Mouse (Mus musculus) cerebellum, adult 9-11 months (tissue): ENCODE measurements around the gene Mocs3.

Experiments used
- DNase-seq: peaks from one replicate; pipeline ENCODE4 v3.0.0; 2022

Mocs3 gene

GRCm38 (mm10) chr2:168243278-168243677 lies 12.9 kb downstream of the Mocs3 start:
- no peak for DNase-seq

GRCm38 (mm10) chr2:168245571-168245970 lies 15.1 kb downstream of the Mocs3 start:
- no peak for DNase-seq

DNA sequence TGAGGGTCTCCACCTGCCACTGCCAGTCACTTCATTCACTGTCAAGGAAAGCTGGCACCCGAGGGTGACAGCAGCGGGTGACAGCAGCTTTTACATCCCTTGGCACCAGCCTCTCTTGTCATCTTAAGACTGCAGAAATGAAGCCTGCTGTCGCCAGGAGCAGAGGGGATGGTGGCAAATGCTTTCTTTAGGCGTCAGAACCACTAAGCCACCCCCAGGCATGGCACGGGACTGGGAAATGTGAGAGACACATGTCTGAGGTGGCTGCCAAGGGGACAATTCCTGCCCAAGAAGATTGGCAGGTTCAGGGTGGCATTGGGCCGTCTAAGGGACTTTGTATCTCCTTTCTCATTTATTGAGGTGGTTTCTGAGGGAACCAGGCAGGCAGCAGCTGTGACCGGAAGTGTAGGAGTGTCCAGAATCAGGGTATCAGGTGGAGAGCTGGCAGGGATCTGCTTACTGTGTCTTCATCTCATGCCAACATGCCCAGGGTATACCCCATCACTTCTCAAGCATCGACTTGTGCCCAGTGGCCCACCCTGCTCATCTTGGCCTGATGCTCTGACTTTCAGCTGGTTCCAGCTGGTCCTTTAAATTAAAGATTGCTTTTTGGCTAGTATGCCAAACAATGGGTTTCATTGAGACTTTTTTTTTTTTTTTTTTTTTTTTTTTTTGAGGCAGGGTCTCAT lies 17.9 kb downstream of the Mocs3 start:
- no peak for DNase-seq

- DNase-seq, result no peak
Observed at GRCm38 (mm10) chr2:168248856-168249245, 18.4 kb downstream of the Mocs3 start.

DNA sequence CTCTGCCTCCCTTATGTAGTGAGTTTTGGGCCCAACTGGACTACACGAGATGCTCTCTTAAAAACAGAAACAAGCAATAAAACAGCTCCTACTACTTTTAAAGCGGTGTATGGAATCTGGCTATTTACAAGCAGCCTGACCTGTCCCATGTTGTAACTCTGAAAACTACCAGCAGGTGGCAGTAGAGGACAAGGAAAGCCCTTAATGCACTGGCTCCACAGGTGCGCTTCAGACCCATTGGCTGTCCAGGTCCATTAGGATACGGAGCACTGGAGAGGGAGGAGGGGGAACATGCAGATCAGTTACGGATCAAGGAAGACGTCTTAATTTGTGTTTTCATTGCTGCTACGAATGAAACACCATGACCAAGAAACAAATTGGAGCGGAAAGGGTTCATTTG lies 19.8 kb downstream of the Mocs3 start:
- peak; percentile 72 for DNase-seq

DNA sequence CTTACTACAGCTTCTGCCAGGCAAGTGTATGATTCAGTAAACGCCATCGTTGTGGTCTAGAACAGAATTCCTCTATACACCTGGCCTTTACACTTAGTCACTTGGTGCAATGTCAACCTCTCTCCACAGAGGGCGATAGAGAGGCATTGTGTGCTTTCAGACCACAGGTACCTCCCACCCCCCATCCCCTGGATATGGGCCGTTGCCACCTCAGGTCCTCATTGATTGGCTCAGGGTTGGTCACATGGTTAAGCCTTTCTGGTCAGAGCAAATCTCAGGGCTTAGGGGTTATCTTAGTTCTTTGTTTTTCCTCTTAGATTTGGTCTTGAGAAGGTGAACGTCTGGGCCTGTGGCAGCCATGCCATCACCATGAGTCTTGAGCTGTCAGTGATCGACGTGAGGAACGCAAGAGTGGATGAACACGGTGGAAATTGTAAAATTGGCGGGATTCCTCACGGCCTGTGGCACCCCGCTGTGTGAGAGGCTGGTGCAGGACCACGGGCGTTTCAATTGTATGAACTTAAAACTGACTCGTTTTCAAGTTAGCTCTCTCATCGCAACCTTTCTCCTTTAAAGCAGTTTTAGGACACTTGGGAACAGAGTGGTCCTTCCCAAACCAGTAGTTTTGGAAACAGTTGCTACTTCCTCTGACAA lies 22.3 kb downstream of the Mocs3 start:
- DNase-seq, result no peak

- no peak for DNase-seq
Observed at GRCm38 (mm10) chr2:168253822-168254221, 23.4 kb downstream of the Mocs3 start.

DNA sequence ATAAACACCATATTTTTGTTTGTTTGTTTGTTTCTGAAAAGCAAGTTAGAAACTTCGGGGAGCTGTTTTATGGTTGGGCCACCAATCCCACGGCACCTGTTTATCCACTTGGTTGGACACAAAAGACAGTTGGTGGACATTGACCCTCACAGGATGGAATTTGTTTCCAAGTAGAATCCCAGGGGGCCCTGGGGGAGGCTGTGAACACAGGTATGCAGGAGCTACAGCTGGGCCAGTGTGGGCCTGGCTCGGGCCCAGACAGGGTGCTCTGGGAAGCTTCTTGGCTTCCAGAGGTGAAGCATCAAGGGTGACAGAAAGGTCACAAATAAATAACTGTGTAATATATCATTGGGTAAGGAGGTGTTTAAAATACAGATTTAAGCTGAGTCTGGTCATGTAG lies 26.1 kb downstream of the Mocs3 start:
- DNase-seq, result no peak

DNA sequence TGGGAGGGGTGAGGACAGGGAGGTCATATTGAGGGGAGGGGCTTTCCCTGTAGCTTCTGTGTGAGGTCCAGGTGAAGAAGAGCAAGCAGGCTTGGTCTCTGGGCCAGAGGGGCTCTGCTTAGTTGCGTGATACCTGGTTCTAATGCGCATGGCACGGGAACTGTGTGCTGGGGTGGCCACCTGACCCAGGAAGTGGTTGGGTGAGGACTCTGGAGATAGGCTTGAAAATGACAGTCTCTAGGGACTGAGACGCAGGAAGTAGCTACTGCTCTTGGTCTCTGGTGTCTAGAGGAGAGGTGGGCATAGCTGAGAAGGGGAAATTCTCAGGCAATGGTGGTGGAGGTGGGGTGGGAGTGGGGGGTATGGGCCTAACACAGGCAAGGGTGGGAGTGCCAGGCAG lies 26.8 kb downstream of the Mocs3 start:
- DNase-seq, result no peak

DNA sequence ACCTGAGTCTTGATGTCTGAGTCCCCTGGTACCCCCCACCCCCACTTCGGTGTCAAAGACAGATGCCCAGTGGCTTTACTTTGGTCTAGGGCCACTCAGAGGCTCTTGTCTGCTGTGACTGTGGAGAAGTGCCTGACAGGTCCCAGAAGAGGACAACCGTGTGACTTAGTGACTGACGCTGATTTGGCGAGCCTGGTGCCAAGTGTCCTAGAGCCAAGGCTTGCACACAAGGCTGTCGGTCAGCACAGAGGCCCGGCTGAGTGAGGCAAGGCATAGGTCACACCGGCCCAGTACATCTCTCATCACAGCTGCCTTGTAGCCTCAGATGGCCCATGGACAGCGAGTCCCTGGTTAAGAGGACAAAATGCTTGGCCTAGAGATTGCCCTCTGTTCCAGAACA lies 28.6 kb downstream of the Mocs3 start:
- DNase-seq, result no peak

DNA sequence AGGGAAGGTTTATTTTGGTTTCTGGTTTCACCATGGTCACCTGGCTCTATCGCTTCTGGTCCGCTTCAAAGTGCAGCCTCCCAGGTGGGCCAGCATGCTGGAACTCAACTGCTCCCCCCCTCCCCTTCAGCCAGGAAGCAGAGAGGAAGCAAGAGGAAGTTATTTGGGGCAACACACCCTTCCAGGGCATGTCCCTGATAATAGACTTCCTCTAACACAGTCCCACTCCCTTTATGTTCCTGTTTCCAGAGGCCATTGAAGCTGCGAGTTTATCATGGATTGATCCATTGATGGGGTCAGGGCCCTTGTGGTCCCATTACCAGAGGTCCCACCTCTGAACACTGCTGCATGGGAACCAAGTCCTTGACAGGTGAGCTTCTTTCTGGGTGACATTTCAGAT lies 29.7 kb downstream of the Mocs3 start:
- no peak for DNase-seq

DNA sequence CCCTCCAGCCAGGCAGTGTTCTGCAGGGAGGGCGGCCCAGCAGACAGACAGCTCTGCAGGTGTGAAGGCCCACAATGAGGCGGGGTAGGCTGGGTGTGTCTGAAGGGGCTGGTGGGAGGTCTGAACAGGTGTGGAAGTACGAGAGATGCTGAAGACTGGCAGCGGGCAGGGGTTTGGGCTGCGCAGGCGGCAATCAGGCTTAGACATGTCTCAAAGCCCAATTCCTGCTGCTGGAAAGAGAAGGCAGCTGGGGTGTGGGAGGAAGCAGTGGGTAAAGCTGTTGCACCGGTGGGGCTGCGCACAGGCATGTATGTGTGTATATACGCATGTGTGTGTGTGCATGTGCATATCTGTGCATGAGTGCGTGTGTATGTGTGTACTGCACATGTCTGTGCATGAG lies 30.5 kb downstream of the Mocs3 start:
- DNase-seq, result no peak

DNA sequence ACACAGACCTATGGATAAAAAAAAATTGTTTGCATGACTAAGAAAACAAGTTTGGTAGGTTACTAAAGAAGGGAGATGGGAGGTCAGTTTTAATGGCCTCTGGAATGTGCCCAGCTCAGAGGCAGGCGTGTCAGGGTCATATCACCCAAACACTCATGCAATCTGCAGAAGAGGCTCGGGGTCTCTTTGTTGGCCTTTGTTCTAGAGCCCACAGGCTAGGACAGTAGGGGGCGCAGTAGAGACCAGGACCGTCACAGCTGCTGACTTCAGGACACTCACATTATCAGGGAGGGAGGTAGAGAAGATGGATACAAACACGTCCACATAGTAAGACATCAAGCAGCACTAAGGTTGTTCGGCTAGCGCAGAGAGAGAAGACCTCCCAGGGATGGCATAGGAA lies 37.6 kb downstream of the Mocs3 start:
- no peak for DNase-seq

GRCm38 (mm10) chr2:168273387-168273786 lies 43.0 kb downstream of the Mocs3 start:
- no peak for DNase-seq

GRCm38 (mm10) chr2:168274374-168274935 lies 44.0 kb downstream of the Mocs3 start:
- DNase-seq, result peak; percentile 10

GRCm38 (mm10) chr2:168280729-168281581 lies 50.5 kb downstream of the Mocs3 start:
- no peak for DNase-seq

DNA sequence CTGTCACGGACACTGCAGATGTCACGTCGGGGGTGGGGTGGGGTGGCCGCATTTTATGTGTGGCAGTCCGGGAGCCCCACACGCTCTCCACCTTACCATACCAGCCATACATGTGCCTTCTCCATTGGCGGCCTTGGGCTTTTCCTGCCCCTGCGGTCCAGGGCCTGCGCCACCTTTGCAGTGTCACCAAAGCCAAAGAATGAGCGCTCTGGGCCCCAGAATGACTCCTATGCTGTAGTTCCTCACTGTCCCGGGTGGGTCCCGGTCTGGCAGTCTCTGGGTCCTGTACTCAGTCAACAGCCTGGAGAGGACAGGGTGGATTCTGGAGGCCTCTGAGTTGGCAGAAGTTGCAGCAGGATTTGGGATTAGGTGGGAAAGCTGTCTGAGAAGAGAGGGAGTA lies 51.2 kb downstream of the Mocs3 start, which contains the start of gene Kcng1:
Gene Kcng1 (minus strand): TSS at position 155 of the 400 bp plus-strand sequence.
- DNase-seq, result no peak
